Mouse (Mus musculus) mouse embryonic stem cell (cell line): ENCODE measurements at regions not wholly inside any gene's neighbourhood (a gene's known extent, or its start where the extent isn't known, plus 50 kb on each side); places are given as distances from the start of the nearest gene placed in this dataset.

Source experiments
- in situ Hi-C, 2 experiments: fragments of 300-500 bp; cut with MboI; formaldehyde crosslinking; loops; 1 replicate in 1 of 2; 3 replicates in 1 of 2; pipeline ENCODE4 v1.14.3; 2019 to 2020; ENCODE audit warnings: low sequenced_read_pairs in 2 of 2, low pct_unique_long_range_greater_than_20kb in 1 of 2, mixed read lengths in 1 of 2; ENCODE audit not compliant: unreplicated experiment in 1 of 2

GRCm38 (mm10) chr17:45341573-45341972, 92.0 kb downstream of the Cdc5l start:
- in situ Hi-C loops = no loop called here

- in situ Hi-C loops = no loop called here
Observed at GRCm38 (mm10) chr17:45340851-45341250, 92.7 kb downstream of the Cdc5l start.

GRCm38 (mm10) chr17:45339226-45339625, 94.3 kb downstream of the Cdc5l start:
- in situ Hi-C loops = no loop called here

GRCm38 (mm10) chr17:45338086-45338485, 95.5 kb downstream of the Cdc5l start:
- in situ Hi-C loops = no loop called here

GRCm38 (mm10) chr17:45335586-45336151, 97.9 kb downstream of the Cdc5l start:
- in situ Hi-C loops = no loop called here

GRCm38 (mm10) chr17:45334732-45335381, 98.7 kb downstream of the Cdc5l start:
- in situ Hi-C loops = no loop called here

- in situ Hi-C loops = no loop called here
Observed at GRCm38 (mm10) chr17:45332321-45332720, 101.2 kb downstream of the Cdc5l start.

GRCm38 (mm10) chr17:45329241-45329640, 104.3 kb downstream of the Cdc5l start:
- in situ Hi-C loops = no loop called here

- in situ Hi-C loops = no loop called here
Observed at GRCm38 (mm10) chr17:45326726-45327125, 106.8 kb downstream of the Cdc5l start.

GRCm38 (mm10) chr17:45326173-45326572, 107.4 kb downstream of the Cdc5l start:
- in situ Hi-C loops = no loop called here

GRCm38 (mm10) chr17:45322842-45323241, 110.7 kb downstream of the Cdc5l start:
- in situ Hi-C loops = no loop called here

- in situ Hi-C loops = no loop called here
Observed at GRCm38 (mm10) chr17:45320074-45320473, 113.5 kb downstream of the Cdc5l start.

GRCm38 (mm10) chr17:45318211-45319076, 115.1 kb downstream of the Cdc5l start:
- in situ Hi-C loops = no loop called here

- in situ Hi-C loops = no loop called here
Observed at GRCm38 (mm10) chr17:45312510-45313266, 120.8 kb downstream of the Cdc5l start.

- in situ Hi-C loops = no loop called here
Observed at GRCm38 (mm10) chr17:45306506-45306905, 127.0 kb downstream of the Cdc5l start.

GRCm38 (mm10) chr17:45303183-45303582, 130.4 kb downstream of the Cdc5l start:
- in situ Hi-C loops = no loop called here

GRCm38 (mm10) chr17:45298355-45298754, 135.2 kb downstream of the Cdc5l start:
- in situ Hi-C loops = loop anchor here in 1 of 2 experiments (5.0 kb wide), 1 partner anchor 74 kb away; no protein-coding TSS in a partner anchor

- in situ Hi-C loops = loop anchor here in 1 of 2 experiments (5.0 kb wide), 1 partner anchor 74 kb away; no protein-coding TSS in a partner anchor
Observed at GRCm38 (mm10) chr17:45297860-45298259, 135.7 kb downstream of the Cdc5l start.

GRCm38 (mm10) chr17:45296363-45296762, 137.2 kb downstream of the Cdc5l start:
- in situ Hi-C loops = loop anchor here in 1 of 2 experiments (5.0 kb wide), 1 partner anchor 76 kb away; no protein-coding TSS in a partner anchor
